Mouse (Mus musculus) inflammation-experienced regulatory T-cells, adult 6 months (primary cell): ENCODE results near the gene H2bfm. TPM values are rescaled to one million over a fixed set of nuclear protein-coding genes. Genes with fewer than 3 reads are reported as not detected.
"Not testable (repeated sequence)": the region's sequence is repeated elsewhere in the genome, so short reads cannot be mapped to it uniquely, and the experiment has no call there.

Experiments used
- ATAC-seq: one replicate; pipeline ENCODE4 v1.8.0; 2017
- polyA plus RNA-seq, 3 experiments: library from polyadenylated mRNA; unstranded; fragments of 100-300 nt; shearing (Covaris generic); gene quantifications; one replicate each; pipeline ENCODE4 v1.2.1; 2017

Gene H2bfm
- not detected for polyA plus RNA-seq

GRCm38 (mm10) chrX:136927031-136927430, at the start of gene H2bfm:
H2bfm (plus strand) TSS chrX:136927325.
- no peak for ATAC-seq

GRCm38 (mm10) chrX:136895757-136896156, 31.4 kb upstream of the H2bfm start:
- no peak for ATAC-seq

- ATAC-seq = no peak
Observed at GRCm38 (mm10) chrX:136904369-136904768, 22.8 kb upstream of the H2bfm start.

GRCm38 (mm10) chrX:136925863-136926262, 1.3 kb upstream of the H2bfm start:
- ATAC-seq = peak; percentile 43

GRCm38 (mm10) chrX:136937985-136938384, 10.9 kb downstream of the H2bfm start:
- ATAC-seq = no peak

- ATAC-seq = peak; percentile 78
Observed at GRCm38 (mm10) chrX:136957583-136958279, 30.6 kb downstream of the H2bfm start.

- ATAC-seq = not testable (repeated sequence)
Observed at GRCm38 (mm10) chrX:136958300-136958699, 31.2 kb downstream of the H2bfm start.

GRCm38 (mm10) chrX:136959688-136960087, 32.6 kb downstream of the H2bfm start:
- ATAC-seq = peak; percentile 63

- not testable (repeated sequence) for ATAC-seq
Observed at GRCm38 (mm10) chrX:136975397-136975796, 48.3 kb downstream of the H2bfm start, which contains the start of gene Tmsb15b2. Tmsb15b2 (minus strand) TSS chrX:136975497.

GRCm38 (mm10) chrX:136976424-136977084, 49.4 kb downstream of the H2bfm start, which contains the start of the genes Tmsb15l and Tmsb15b1:
Tmsb15l (minus strand) TSS chrX:136976869.
Tmsb15b1 (minus strand) TSS chrX:136976874.
- ATAC-seq = peak; percentile 96

Other genes with a start within 250 kb of the H2bfm start
- gene Tceal1, start 219.3 kb upstream of the H2bfm start, polyA plus RNA-seq = under 1 TPM in 1 of 3 experiments, not detected in 2; 0.20 TPM
- gene Morf4l2, start 183.6 kb upstream of the H2bfm start, polyA plus RNA-seq = 10 to 100 TPM; 77.6 to 81.5 (median 78.3) TPM
- not detected for gene Glra4, start 147.2 kb upstream of the H2bfm start, polyA plus RNA-seq
- gene Plp1, start 104.7 kb upstream of the H2bfm start, polyA plus RNA-seq = 1 to 10 TPM in 2 of 3 experiments, under 1 TPM in 1; 0.57 to 4.9 (median 3.8) TPM
- gene Rab9b, start 58.6 kb upstream of the H2bfm start, polyA plus RNA-seq = not detected
- 10 to 100 TPM; 45.4 to 72.3 (median 45.6) TPM for gene Tmsb15b2, start 48.2 kb downstream of the H2bfm start, polyA plus RNA-seq
- gene Tmsb15l, start 49.5 kb downstream of the H2bfm start, polyA plus RNA-seq = 10 to 100 TPM in 1 of 3 experiments, 1 to 10 TPM in 2; 1.1 to 16.5 (median 2.6) TPM
- 10 to 100 TPM; 22.3 to 36.5 (median 26.2) TPM for gene Tmsb15b1, start 49.5 kb downstream of the H2bfm start, polyA plus RNA-seq
- gene Zcchc18, start 65.8 kb downstream of the H2bfm start, polyA plus RNA-seq = 10 to 100 TPM; 51.8 to 54.5 (median 53.6) TPM
- gene Slc25a53, start 111.0 kb downstream of the H2bfm start, polyA plus RNA-seq = 10 to 100 TPM in 1 of 3 experiments, 1 to 10 TPM in 2; 5.3 to 12.8 (median 6.4) TPM
- gene Fam199x, start 122.3 kb downstream of the H2bfm start, polyA plus RNA-seq = 1 to 10 TPM; 3.0 to 5.2 (median 4.1) TPM
- gene Esx1, start 194.8 kb downstream of the H2bfm start, polyA plus RNA-seq = not detected